Mouse (Mus musculus) heart, postnatal 25 days (tissue): ENCODE data around the gene Zfp687. TPM values are rescaled to one million over a fixed set of nuclear protein-coding genes. Genes with fewer than 3 reads are reported as not detected.
A peak's percentile ranks its signal among the peaks of the same experiment; 100 is the strongest.
"Not testable (repeated sequence)": the region's sequence is repeated elsewhere in the genome, so short reads cannot be mapped to it uniquely, and the experiment has no call there.

ENCODE experiments used
- DNase-seq: peaks from one replicate; pipeline ENCODE4 v3.0.0; 2022; ENCODE audit warnings: low spot score
- intact Hi-C: fragments of 180-260 bp; cut with DNase I; formaldehyde crosslinking; loops from one replicate; pipeline ENCODE4 v1.15.1; 2025
- total RNA-seq, 2 experiments: library from RNA; stranded (reverse); gene quantifications; 2 replicates each; pipeline ENCODE4 v1.2.3; 2021

Zfp687 gene
- total RNA-seq, 2 experiments from 2014 or later: 10.8 to 11.1 TPM

- DNase-seq, intact Hi-C loops: not testable (repeated sequence)
These were observed 5.7 kb upstream of the Zfp687 start for GRCm38 (mm10) chr3:95020956-95021355.

- intact Hi-C loops: no loop called here
- DNase-seq: no peak
These were observed 3.5 kb upstream of the Zfp687 start for GRCm38 (mm10) chr3:95018741-95019140.

GRCm38 (mm10) chr3:95016532-95017056 lies 1.3 kb upstream of the Zfp687 start:
- DNase-seq: no peak
- intact Hi-C loops: no loop called here

GRCm38 (mm10) chr3:95015891-95016531 lies 763 bp upstream of the Zfp687 start:
- intact Hi-C loops: no loop called here
- DNase-seq: peak; percentile 88

- intact Hi-C loops: no loop called here
- peak; percentile 36 for DNase-seq
These were observed 658 bp downstream of the Zfp687 start for GRCm38 (mm10) chr3:95014428-95015151.

- intact Hi-C loops: no loop called here
These were observed 1.4 kb downstream of the Zfp687 start for GRCm38 (mm10) chr3:95013699-95014427.

GRCm38 (mm10) chr3:95012982-95013381 lies 2.3 kb downstream of the Zfp687 start:
- no peak for DNase-seq
- intact Hi-C loops: no loop called here

More at GRCm38 (mm10) chr3:95013699-95014427, 1.4 kb downstream of the Zfp687 start:
- DNase-seq: no peak

GRCm38 (mm10) chr3:95010396-95010795 lies 4.9 kb downstream of the Zfp687 start:
- DNase-seq: no peak
- intact Hi-C loops: no loop called here

- intact Hi-C loops: no loop called here
- DNase-seq: no peak
These were observed 7.5 kb downstream of the Zfp687 start for GRCm38 (mm10) chr3:95007706-95008105.

- intact Hi-C loops: no loop called here
- no peak for DNase-seq
These were observed 9.6 kb downstream of the Zfp687 start for GRCm38 (mm10) chr3:95005651-95006050.

- DNase-seq: no peak
- intact Hi-C loops: no loop called here
These were observed 12.0 kb downstream of the Zfp687 start for GRCm38 (mm10) chr3:95003273-95003672.

- intact Hi-C loops: no loop called here
- DNase-seq: no peak
These were observed 12.7 kb downstream of the Zfp687 start for GRCm38 (mm10) chr3:95002569-95002968.

GRCm38 (mm10) chr3:94996946-94997345 lies 18.3 kb downstream of the Zfp687 start:
- intact Hi-C loops: loop anchor here (1.0 to 5.0 kb wide), 2 partner anchors 49 to 110 kb away; partner anchors contain the start of gene Psmb4

GRCm38 (mm10) chr3:94989159-94989761 lies 26.0 kb downstream of the Zfp687 start:
- intact Hi-C loops: no loop called here
- DNase-seq: no peak

More at GRCm38 (mm10) chr3:94996946-94997345, 18.3 kb downstream of the Zfp687 start:
- DNase-seq: peak; percentile 21

GRCm38 (mm10) chr3:94987578-94987977 lies 27.7 kb downstream of the Zfp687 start:
- intact Hi-C loops: no loop called here
- peak; percentile 74 for DNase-seq

- intact Hi-C loops: no loop called here
- DNase-seq: no peak
These were observed 29.7 kb downstream of the Zfp687 start for GRCm38 (mm10) chr3:94985513-94985912.

- intact Hi-C loops: no loop called here
- DNase-seq: no peak
These were observed 30.9 kb downstream of the Zfp687 start for GRCm38 (mm10) chr3:94984312-94984711.

GRCm38 (mm10) chr3:94974528-94975422 lies 40.5 kb downstream of the Zfp687 start, which contains the start of gene Pi4kb:
Pi4kb (plus strand) TSS chr3:94974731.
- DNase-seq: peak; percentile 73
- intact Hi-C loops: loop anchor here (1.0 kb wide), 1 partner anchor 20 kb away; the partner anchor contains the start of gene Rfx5

- no peak for DNase-seq
- intact Hi-C loops: no loop called here
These were observed 41.2 kb downstream of the Zfp687 start for GRCm38 (mm10) chr3:94974026-94974527.
